Comparison of ENCODE assay signal across 8 mouse cellular contexts in genomic region chr8:120683602-120684001, GRCm38 (mm10). TPM values are rescaled to one million over a fixed set of nuclear protein-coding genes. Genes with fewer than 3 reads are reported as not detected.
DNase-seq lines count a peak whose midpoint lies in the region; ATAC-seq lines count a peak whose summit lies in the region.

No protein-coding gene starts in this region.

- 10% methylated on average over 10 of the region's 10 CpGs for WGBS in large intestine, adult 2 months

- peak; percentile 59; the same call in 1 of the 2 replicates for ATAC-seq in frontal cortex, adult (ENCODE audit: low TSS enrichment)
- ATAC-seq in granulocyte monocyte progenitor cell, adult 5-6 weeks (replicated peaks; ENCODE audit: poor library complexity, severe bottlenecking): peak; percentile 20

- no peak for DNase-seq in frontal cortex, postnatal 10 days (ENCODE audit: low spot score in 2 of 2)
- DNase-seq in CD4-positive helper T cell, adult 2 months (ENCODE audit: low read depth, low spot score): peak; percentile 66
- DNase-seq in adrenal gland, postnatal 36 days: peak; percentile 88 to 90
- peak; percentile 81 for DNase-seq in large intestine, adult 2 months (ENCODE audit: low read depth, low spot score)
- DNase-seq in naive thymus-derived CD4-positive, alpha-beta T cell, adult 2 months (ENCODE audit: low read depth): peak; percentile 78
- peak; percentile 86 for DNase-seq in thymus, postnatal 25 days

RNA-seq across cellular contexts. Expression of gene Emc8, which starts 15.2 kb away (rescaled TPM):
- total RNA-seq in adrenal gland, postnatal 36 days (2021): 100 to 1,000 TPM; 104 to 144 TPM
- total RNA-seq in granulocyte monocyte progenitor cell, adult 5-6 weeks (2014; fragmentation: Nextera tagmentation): 34.9 and 56.5 TPM in 2 replicates
- total RNA-seq in granulocyte monocyte progenitor cell, adult 5-6 weeks (2017): 36.5 and 61.2 TPM in 2 replicates
- 67.0 and 74.7 TPM in 2 replicates for polyA plus RNA-seq in large intestine, adult 2 months (2012; rRNA removed)

RNA-seq across cellular contexts. Expression of gene Cox4i1, which starts 15.6 kb away (rescaled TPM):
- total RNA-seq in adrenal gland, postnatal 36 days (2021): 1,000 to 10,000 TPM; 1,531 to 1,538 TPM
- 1,083 and 1,131 TPM in 2 replicates for total RNA-seq in granulocyte monocyte progenitor cell, adult 5-6 weeks (2014; fragmentation: Nextera tagmentation)
- total RNA-seq in granulocyte monocyte progenitor cell, adult 5-6 weeks (2017): 462 and 506 TPM in 2 replicates
- 1,638 and 1,728 TPM in 2 replicates for polyA plus RNA-seq in large intestine, adult 2 months (2012; rRNA removed)

RNA-seq across cellular contexts. Expression of gene Gm27021, which starts 15.7 kb away (rescaled TPM):
- total RNA-seq in adrenal gland, postnatal 36 days (2021): under 1 TPM in 1 of 2 experiments, not detected in 1; 0.53 TPM
- total RNA-seq in granulocyte monocyte progenitor cell, adult 5-6 weeks (2014; fragmentation: Nextera tagmentation): not detected in 2 replicates
- not detected in 2 replicates for total RNA-seq in granulocyte monocyte progenitor cell, adult 5-6 weeks (2017)
- 0.19 and 0.23 TPM in 2 replicates for polyA plus RNA-seq in large intestine, adult 2 months (2012; rRNA removed)

RNA-seq across cellular contexts. Expression of gene 1190005I06Rik, which starts 36.2 kb away (rescaled TPM):
- 10 to 100 TPM; 16.7 to 19.7 TPM for total RNA-seq in adrenal gland, postnatal 36 days (2021)
- total RNA-seq in granulocyte monocyte progenitor cell, adult 5-6 weeks (2014; fragmentation: Nextera tagmentation): not detected in 2 replicates
- total RNA-seq in granulocyte monocyte progenitor cell, adult 5-6 weeks (2017): 0.60 TPM in 1 of 2 replicates, not detected in the other
- 2.6 TPM in 2 replicates for polyA plus RNA-seq in large intestine, adult 2 months (2012; rRNA removed)

RNA-seq across cellular contexts. Expression of gene Irf8, which starts 52.6 kb away (rescaled TPM):
- 10 to 100 TPM in 1 of 2 experiments, 1 to 10 TPM in 1; 9.8 to 44.7 TPM for total RNA-seq in adrenal gland, postnatal 36 days (2021)
- 213 and 215 TPM in 2 replicates for total RNA-seq in granulocyte monocyte progenitor cell, adult 5-6 weeks (2014; fragmentation: Nextera tagmentation)
- total RNA-seq in granulocyte monocyte progenitor cell, adult 5-6 weeks (2017): 171 and 196 TPM in 2 replicates
- polyA plus RNA-seq in large intestine, adult 2 months (2012; rRNA removed): 75.8 and 95.3 TPM in 2 replicates

Comparison
In these comparisons a context has a peak if more than half of its experiments do, and no peak if none do; other contexts are left out.
1. DNase-seq: peak in CD4-positive helper T cell, adult 2 months (single experiment), adrenal gland, postnatal 36 days (2 of 2), large intestine, adult 2 months (single experiment), naive thymus-derived CD4-positive, alpha-beta T cell, adult 2 months (single experiment) and thymus, postnatal 25 days (single experiment); none in frontal cortex, postnatal 10 days (0 of 2).